Mouse (Mus musculus): Measurements from ENCODE around the gene Idh2.

DNA sequence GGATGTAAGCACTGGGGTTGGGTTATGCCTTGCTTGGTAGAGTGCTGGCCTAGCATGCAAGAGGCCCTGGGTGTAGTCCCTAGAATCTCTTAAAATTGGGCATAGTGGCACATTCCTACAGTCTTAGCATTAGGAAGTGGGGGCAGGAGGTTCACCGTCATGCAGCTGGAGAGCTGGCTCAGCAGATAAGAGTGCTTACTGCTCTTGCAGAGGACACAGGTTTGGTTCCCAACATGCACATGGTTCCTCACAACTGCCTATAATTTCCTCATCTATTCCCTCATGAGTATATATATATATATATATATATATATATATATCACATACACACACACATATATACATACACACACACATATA is 20.0 kb upstream of the Idh2 start:
- TF ChIP-seq CTCF (IDR thresholded peaks at IDR 0.05; ENCODE audit: control insufficient read depth, insufficient read depth, insufficient replicate concordance, low read depth, low read length) (no peak), POLR2A (IDR thresholded peaks at IDR 0.05; ENCODE audit: control insufficient read depth, low read depth, low read length) (no peak)

Data from testis, adult 2 months (tissue).